Mouse (Mus musculus) testis, adult 2 months (tissue): ENCODE measurements around the gene Fsd1l.

Experiments
- CTCF ChIP-seq: fragments of 200-500 bp; IDR thresholded peaks from 2 replicates; pipeline ENCODE4 v1.5.1; 2012; ENCODE audit warnings: low read depth, mild to moderate bottlenecking, inconsistent platforms, low read length, moderate library complexity; ENCODE audit not compliant: control insufficient read depth, insufficient read depth, insufficient replicate concordance
- POLR2A ChIP-seq: fragments of 200-500 bp; IDR thresholded peaks from 2 replicates; pipeline ENCODE4 v1.6.1; 2012; ENCODE audit warnings: low read depth, mild to moderate bottlenecking, inconsistent platforms, low read length, moderate library complexity; ENCODE audit not compliant: control insufficient read depth

- no peak for TF ChIP-seq CTCF
- TF ChIP-seq POLR2A, result no peak
These were observed 40.4 kb upstream of the Fsd1l start for GRCm38 (mm10) chr4:53590691-53591447.
